Mouse (Mus musculus) testis, adult 2 months (tissue): ENCODE data around the gene Srf.

Experiments
- CTCF ChIP-seq: fragments of 200-500 bp; IDR thresholded peaks from 2 replicates; pipeline ENCODE4 v1.5.1; 2012; ENCODE audit warnings: low read depth, mild to moderate bottlenecking, inconsistent platforms, low read length, moderate library complexity; ENCODE audit not compliant: control insufficient read depth, insufficient read depth, insufficient replicate concordance
- POLR2A ChIP-seq: fragments of 200-500 bp; IDR thresholded peaks from 2 replicates; pipeline ENCODE4 v1.6.1; 2012; ENCODE audit warnings: low read depth, mild to moderate bottlenecking, inconsistent platforms, low read length, moderate library complexity; ENCODE audit not compliant: control insufficient read depth

DNA sequence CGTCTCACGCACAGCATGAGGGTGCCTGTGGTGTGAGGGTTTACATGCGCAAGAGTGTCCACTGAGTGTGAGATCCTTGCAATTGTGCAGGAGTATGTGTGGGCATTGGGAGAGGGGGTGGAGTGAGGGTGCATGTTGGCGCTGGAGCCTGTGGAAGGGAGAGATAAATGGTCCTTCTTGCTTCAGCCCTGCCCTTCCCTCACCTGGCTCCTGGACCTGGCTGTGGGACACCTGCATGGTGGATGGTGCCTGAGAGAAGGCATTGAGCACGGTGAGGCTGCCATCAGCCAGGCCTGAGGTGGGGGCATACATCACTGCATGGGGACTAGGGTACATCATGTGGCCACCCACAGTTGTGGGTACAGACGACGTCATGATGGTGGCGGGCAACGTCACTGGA lies 6.3 kb downstream of the Srf start:
- TF ChIP-seq CTCF (no peak), POLR2A (no peak)
